Mouse (Mus musculus): ENCODE results near the gene Klf13.
A peak's percentile ranks its signal among the peaks of the same experiment; 100 is the strongest.

The Klf13 gene

DNA sequence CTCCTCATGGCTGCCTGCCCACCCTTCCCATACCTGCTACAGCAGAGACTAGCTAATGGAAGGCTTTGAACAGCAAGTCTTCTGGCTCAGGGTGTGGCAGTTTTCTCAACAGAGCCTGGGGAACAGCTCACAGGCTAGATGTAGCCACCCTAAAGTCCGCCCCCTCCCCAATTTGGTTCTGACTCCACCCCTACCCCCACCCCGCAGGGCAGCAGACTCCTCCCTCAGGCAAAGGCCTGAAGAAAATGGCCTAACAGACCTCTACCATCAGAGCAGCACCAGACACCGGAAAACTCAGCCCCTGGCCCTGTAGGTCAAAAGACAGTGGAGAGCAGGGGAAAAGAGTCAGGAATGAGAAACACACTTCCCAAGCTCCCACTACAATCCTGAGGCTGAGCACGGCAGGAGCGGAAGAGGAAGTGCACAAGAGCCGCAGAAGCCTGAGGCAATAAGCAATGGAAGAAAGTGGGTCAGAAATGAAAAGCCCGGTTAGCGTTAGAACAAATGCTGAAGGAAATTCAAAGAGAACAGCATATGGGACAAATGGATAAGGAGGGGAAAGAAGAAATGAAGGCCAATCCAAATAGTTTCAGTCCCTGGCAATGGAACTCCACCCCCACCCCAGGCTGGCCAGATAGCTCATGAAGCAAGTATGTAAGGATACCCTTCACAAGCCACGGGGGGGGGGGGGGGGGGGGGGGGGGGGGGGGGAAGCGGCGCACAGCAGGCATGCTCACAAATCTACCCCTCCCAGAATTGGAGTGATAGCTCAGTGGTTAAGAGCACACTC lies 30.0 kb downstream of the Klf13 start:
- DNase-seq (ENCODE audit: extremely low spot score, low spot score) = no peak

DNA sequence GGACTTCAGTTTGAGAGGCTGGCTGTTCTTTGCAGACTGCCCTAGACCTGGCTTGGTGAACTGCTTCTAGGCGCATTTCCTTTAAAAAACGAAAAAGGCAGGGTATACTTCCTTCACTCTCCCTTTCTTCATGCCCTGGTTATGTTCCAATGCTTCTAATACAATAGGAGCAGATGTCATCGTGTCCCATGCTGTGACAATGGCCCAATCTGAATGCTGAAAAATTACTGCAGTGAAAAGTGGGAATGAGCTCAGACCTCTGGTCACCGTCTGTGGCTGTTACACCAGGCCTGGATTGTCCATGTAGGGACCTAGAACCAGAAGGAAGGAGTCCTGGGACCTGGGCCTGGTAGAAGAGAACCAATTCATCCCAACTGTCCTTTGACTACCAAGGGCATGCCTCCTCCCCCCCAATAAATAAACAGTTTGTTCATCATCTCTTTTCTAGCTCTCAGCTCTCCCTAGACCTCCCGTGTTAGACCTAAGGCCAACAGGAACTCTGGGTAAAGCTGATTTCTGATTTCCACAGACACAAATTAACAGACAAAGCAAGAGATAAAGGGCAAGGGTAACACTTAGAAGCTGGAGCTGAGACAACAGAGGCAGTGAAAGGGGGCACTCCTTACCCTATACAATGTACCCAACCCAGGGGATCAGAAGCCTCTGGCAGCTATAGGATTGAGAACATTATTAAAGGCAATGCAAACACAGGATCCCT lies 30.8 kb downstream of the Klf13 start:
- DNase-seq (ENCODE audit: extremely low spot score, low spot score) = no peak

DNA sequence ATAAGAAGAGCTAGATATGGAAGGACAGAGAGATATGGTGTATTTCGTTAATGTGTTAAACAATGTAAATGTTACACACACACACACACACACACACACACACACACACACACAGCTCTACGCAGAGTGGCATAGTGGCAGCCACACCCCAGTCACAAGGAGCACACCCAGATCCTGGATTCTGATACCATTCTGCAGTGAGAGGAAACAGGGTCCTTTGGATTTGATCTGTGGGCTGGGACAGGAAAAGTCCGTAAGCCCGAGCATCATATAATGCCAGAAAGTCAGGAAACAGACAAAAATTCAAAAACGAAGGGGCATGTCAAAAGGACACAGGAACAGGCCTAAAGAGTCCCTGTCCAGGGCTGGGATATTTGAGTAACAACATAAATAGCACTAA lies 33.1 kb downstream of the Klf13 start:
- no peak for DNase-seq (ENCODE audit: extremely low spot score, low spot score)

DNA sequence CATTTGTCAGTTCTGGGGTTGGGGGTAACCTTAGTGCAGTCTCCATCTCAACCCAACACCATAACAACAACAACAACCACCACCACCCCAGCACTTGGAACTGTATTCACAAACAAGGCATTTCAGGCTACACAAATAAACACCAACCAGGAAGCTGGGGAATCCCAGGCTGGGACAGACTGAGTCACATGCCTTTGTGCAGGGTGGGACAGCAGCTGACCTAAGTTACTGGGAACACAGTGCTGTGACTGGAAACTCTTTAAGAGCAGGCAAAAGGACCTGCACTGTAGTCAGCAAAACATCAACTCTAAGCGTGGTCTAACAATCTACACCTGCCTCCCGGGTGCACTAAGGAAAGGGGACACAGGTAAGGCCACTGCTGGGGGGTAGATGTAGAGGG lies 33.5 kb downstream of the Klf13 start:
- no peak for DNase-seq (ENCODE audit: extremely low spot score, low spot score)

DNA sequence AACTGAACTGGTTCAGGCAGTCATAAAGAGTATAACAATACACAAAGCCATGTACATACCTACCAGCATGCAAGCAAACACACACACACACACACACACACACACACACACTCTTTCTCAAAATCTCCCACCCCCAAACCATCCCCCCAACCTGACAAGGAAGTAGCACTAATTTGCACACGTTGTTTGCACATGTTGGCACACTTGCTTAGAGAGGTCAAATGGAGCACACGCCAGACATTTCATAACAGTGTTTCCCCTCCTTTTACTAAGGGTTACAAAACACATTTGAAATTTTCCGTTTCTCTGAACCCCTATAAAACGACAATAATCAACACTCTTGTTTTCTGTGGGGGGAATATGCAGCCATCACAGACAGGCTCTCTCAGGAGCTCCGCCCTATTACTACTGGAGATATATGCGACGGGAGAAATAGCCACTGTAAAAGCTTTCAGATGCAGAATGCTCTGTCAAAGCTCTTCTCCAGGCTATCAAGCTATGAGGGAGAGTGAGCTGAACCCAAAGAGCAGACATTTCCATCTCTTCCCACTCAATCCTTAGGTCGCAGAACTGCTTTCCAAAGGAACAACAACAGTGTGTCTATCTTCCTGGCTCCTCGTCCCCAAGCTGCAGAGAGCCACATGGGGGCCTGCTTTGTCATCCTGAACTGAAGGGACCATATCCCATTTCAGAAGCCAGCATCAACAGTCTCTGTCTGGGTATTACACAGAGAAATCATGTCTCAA lies 34.9 kb downstream of the Klf13 start:
- no peak for DNase-seq (ENCODE audit: extremely low spot score, low spot score)

DNA sequence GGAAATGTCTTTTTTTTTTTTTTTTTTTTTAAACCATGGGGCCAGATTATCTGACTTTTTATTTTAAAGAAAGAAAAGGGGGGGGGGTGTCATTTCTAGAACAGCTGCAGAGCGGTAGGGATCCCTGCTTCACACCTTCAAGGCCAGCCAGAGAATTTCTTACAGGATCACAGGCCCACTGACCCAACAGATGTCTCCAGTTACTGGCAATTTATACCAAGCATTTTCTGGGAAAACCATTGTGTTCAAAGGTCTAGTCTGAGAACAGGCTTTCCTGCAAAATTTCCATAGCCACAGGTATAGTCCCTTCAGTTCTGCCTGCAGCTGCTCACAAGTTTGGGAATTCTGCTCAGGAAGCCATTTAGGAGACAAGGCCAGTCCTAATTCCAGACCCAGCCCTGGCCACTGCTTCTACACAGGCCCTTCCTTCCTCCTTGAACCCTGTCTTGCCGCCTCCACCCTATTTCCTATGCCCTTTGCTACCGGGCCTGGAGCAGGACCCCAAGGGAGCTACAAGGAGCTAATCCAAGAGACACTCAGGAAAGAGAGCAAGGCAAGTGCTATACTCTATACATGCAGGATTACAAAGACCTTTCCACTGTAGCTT lies 36.0 kb downstream of the Klf13 start:
- no peak for DNase-seq (ENCODE audit: extremely low spot score, low spot score)

DNA sequence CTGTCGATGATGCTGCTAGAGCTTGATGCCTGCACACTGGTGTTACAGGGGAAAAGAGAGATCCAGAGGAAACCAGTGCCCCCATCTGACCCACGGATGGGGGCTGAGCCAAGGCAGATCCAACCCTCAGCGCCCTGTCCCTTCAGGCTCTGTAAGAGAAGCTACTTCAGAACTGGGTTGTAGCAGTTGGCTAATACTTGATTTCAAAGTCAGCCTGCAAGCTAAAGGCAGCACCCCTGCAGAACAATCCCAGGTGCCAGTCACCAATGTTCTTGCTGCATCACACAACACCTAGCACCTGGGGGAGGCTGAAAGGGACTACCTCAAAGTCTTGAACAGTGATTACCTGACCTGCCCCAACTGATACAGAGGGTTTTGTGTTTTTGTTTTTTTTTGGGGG lies 36.8 kb downstream of the Klf13 start:
- no peak for DNase-seq (ENCODE audit: extremely low spot score, low spot score)

DNA sequence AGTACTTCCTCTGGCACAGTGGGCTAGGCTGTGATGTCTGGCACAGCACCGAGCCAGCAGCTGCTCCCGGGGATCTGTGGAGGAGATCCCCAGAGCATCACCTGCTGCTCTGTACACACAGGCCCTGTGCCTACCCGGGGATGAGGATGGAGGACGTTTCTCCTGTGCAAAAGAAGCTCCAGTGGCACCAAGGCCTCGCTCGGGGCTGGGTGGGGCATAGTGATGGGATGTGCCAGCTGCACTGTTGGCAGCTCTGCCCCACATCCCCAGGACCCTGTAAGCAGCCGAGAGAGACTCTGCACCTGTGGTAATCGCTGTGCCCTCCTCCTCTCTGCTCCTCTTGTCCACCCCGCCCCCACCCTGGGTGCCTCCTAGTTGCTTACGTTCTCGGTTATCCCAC lies 37.4 kb downstream of the Klf13 start:
- DNase-seq (ENCODE audit: extremely low spot score, low spot score) = no peak

DNA sequence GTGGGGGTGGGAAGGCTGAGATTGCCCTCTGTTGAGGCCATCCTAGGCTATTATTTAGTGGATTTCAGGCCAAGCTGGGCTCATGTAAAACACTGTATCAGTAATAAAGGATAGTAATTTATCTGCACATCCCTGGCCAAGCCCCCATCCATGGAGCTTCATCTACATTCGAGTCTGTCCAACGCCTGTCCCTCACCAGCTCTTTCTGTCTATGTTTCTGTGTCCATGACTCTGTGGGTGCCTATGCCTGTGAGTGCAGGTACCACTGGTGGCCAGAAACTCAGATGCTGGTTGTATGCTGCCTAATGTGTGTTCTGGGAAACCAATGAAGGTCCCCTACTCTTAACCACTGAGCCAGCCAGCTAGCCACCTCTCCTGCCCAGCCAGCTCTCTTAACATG lies 38.3 kb downstream of the Klf13 start:
- no peak for DNase-seq (ENCODE audit: extremely low spot score, low spot score)

DNA sequence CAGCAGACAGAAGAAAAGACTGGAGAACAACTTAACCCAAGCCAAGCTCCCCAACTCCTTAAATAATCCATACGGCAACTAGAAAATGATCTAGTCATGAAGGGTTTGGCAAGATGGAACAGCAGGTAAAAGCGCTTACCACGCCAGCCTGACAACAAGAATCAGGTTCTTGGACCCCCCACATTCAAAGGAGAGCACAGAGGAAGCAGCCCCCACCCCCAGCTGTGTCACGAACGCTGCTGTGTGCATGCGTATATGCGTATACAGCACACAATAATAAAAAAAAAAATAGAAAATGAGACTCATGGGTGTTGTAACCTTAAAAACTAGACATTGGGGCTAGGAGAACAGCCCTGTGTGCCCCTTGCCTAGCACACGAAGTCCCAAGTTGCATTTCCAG lies 38.8 kb downstream of the Klf13 start:
- DNase-seq (ENCODE audit: extremely low spot score, low spot score) = no peak

DNA sequence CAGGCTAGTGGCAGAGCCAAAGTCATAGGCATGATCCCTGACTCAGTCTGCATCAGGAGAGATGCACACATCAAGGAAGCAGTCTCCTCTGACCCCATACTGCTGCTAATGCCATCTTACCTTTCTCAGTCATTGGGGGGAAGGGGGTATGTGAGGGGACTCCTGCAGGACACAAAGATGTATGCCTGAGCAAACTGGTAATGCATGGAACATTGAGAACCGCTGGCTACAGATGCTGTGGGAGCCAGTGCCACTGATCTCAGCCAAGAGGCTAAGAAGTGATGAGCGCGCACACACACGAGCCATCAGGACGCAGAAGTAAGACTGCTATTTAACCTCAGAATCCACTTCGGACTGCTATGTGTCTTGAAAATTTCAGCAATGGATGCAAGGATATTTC lies 40.5 kb downstream of the Klf13 start:
- no peak for DNase-seq (ENCODE audit: extremely low spot score, low spot score)

DNA sequence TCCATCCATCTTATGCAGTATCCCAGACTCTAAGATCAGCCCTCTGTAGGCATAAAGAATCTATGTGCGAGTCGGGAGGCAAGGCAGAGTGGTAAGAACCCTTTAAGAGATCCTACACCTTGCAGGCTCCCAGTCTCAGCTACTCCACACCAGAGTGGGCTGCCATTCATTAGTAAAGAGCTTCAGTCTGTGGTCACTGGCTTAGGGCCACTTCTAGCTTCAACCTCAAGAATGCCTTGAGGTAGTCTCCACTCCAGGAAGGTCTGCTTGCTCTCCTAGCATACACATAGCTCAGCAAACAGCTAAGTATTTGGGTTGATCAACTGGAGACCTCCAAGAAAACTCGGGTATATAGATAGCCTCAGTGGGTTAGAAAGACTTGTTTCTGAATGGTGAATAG lies 41.1 kb downstream of the Klf13 start:
- DNase-seq (ENCODE audit: extremely low spot score, low spot score) = no peak

DNA sequence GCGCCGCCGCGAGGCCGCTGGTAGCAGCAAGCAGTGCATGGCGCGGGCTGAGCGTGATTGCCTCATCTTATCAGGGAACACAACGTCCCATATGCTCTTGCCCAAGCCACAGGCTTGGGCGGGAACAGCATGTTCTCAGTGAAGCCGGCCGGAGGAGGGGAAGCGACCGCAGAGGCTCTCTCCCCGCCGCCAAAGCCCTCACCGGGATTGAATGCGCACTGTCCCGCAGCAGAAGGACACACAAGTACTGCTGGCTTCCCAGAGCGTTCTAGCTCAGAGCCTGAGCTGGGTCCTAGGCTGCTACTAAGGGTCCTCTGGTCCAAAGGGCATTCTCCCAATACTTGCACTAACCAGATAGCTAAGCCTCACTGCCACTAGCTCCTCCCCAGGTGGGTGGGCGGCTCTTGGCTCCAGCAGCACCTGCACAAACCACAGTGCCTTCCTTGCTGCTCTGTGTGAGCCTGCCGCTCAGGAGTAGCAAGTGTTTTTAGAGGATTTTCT lies 41.7 kb downstream of the Klf13 start:
- DNase-seq (ENCODE audit: extremely low spot score, low spot score) = peak; percentile 76

DNA sequence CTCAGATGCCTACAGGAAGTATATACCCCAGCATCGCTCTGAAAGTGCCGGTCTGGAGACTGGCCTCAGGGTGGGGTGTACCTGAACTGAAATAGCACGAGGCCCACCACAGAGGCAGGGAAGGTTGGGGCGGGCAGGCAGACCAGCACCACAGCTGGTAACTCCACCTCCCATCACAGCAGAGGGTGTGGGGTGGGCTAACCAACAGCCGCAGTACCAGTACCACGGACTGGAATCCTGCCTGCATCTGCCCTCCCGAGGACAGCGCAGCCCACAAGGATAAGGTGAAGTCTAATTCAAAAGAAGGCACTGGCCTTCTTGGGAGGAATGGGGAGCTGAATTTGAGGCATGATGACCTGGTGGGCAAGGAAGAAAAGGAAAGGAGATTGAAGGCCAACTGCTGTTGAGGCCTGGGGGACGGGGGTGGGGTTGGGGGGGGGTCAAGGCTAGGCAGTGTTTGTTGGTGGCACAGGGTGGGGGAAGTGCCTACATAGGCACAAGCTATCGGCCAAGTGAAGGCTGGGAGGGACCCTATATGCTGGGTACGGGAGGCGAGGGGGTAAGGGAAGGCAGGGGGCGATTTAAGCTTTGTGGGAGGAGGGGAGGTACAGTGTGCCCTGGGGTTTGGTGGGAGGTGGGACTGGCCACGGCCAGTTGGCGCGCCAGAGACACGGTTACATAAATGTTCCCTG lies 42.3 kb downstream of the Klf13 start:
- no peak for DNase-seq (ENCODE audit: extremely low spot score, low spot score)

DNA sequence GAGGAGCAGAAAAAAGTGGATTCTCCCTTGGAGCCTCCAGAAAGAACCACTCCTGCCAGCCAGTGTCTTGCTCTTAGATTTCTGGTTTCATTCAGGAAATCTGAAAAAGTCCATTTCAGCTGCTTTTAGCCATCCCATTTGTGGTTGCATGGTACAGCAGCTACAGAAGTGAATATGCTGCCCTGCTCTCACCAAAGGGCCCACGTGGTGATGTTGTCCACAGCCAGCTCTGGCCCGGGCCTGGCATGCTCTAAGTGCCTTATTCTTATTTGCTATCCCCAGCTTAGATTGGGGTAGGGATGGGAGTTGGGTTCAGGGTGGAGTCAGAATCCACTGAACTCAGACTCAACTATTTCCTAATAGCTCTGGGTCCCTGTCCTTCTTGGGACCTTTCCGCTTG lies 43.5 kb downstream of the Klf13 start:
- no peak for DNase-seq (ENCODE audit: extremely low spot score, low spot score)

DNA sequence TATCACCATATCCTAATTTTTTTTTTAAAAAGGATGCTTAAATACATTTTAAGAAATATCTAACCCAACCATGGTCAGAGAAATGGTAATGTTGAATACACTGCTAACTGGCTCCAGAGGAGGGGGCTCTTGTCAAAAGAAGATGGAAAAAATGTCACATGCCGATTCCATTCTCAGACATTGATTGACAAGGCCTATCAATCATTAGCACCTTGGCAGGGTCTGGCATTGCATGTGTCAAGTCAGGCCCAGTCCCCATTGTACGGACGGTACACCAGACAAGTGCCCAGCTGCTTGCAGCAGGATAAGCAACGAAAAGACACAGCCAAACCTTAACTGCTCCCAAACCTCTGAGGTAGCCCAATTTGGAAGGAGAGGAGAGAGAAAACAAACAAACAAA lies 44.1 kb downstream of the Klf13 start:
- DNase-seq (ENCODE audit: extremely low spot score, low spot score) = no peak

DNA sequence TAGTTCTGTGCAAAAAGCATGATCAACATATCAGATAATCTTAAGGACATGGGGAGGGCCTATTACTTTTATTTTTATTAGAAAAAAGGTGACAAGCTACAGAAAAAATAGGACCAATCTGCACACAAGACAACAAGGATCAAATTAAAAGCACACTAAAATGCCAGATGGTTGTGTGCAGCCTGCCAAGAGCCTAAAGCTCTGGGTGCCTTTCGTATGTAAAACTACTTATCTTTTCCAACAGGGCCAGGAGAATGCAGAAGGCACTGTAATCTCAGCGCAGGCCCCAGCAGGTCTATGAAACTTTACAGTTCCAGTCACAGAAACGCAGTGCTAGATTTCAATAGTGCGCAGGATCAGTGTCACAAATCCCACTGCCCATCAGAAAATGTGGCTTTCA lies 45.0 kb downstream of the Klf13 start:
- no peak for DNase-seq (ENCODE audit: extremely low spot score, low spot score)

DNA sequence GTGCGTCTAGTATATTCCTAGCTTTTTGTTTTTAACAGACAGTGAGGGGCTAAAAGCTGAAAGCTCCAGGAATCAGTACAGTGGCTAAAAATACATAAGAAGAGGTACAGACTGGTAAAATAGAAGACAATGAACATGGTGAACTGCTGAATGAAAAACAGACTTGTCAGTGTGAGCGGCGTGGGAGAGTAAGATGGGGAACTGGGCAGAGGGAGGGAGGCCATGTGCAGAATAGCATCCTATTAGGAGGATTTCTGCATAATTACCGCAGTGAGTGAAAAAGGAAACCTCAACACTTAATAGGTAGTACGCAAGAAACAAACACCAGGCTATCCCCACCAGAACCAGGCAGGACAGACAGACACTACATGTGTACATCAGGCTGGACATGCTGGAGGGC lies 45.5 kb downstream of the Klf13 start:
- DNase-seq (ENCODE audit: extremely low spot score, low spot score) = no peak

DNA sequence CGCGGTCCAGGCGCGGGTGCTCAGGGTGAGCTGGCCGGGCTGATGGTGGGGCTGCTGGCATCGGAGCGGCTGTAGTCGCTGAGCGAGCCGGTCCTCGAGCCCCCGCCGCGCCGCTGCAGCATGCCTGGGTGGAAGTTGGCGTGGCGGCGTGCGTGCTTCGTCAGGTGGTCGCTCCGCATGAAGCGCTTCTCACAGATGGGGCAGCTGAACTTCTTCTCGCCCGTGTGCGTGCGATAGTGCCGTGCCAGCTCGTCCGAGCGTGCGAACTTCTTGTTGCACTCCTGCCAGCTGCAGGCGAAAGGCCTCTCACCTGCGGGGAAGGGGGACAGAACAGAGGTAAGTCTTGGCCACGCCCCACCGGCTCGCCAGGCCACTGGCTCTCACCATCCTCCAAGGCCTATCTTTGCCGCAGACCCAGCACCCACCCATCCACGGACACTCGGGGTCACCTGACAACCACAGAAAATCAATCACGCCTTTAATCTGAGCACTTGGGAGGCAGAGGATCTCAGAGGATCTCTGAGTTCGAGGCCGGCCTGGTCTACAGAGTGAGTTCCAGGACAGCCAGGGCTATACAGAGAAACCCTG lies 47.1 kb downstream of the Klf13 start:
- no peak for DNase-seq (ENCODE audit: extremely low spot score, low spot score)

DNA sequence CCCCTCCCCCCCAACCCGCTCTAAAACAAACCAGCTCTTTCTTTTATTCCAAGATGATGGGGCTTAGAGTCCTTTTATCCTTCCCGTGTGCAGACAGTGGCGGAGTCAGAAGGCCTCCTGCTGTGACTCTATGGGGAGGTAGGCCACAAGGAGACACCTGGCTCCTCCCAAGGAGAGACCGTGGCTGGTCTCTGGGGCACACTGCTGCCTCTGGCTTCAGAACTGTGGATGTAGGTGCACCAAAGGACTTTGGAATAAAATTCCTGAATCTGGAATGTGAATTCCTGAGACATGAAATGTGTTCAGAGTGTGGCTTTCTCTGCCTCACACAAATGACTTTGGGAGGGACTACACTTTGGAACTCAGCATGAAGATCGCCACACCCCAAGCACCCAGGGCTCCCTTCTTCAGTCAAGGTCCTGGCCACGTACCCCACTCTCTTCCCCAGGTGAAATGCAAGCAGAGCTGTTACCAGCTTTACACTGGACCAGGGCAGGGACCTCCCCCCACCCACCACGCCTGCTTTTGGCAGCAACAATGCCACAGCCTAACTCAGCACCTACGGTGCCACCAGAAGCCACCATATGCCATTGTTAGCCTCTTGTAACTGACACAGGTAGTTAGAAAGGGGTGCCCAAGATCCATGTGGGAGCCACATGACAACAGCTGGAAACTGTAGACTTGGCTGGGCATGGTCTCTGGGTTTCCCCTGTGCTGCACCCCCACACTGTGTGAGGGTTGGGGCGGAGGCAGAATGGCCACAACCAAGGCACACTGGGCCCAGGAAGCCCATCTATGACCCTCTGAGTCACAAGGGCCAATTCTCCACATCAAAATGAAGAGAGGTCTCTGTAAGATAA lies 49.4 kb downstream of the Klf13 start:
- DNase-seq (ENCODE audit: extremely low spot score, low spot score) = no peak
